Mouse (Mus musculus): ENCODE measurements at regions not wholly inside any gene's neighbourhood (a gene's known extent, or its start where the extent isn't known, plus 50 kb on each side); places are given as distances from the start of the nearest gene placed in this dataset.

DNA sequence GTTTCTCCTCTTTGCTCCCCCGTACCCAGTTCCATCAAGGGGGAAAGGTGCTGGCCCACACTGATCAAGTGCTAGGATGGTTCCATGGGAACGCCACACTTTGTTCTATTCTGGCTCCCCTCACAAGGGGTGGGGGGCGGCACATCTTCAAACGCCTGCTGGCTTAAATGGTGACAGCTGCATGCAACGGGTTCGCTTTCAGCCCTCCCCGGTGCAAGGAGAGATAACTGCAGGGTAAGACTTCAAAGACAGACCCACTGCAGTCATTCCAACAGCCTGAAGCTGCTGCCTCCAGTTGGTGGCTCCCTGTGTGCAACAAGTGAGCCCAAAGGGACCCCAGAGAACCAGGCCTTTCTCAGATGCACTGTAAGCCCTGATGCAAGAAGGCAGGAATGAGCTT is 173.9 kb upstream of the Lef1 start:
- no peak overlapping the region; the same call in 1 of the 2 replicates for H3K4me2 ChIP-seq (ENCODE audit: low read depth, low read length)
- no peaks in the 10 kb centered on the region for H3K27me3 ChIP-seq (ENCODE audit: control insufficient read depth, insufficient read depth, low read length)
- H3K4me3 ChIP-seq (ENCODE audit: low read depth, low read length): no peak overlapping the region
- H3K9me3 ChIP-seq (replicated peaks; ENCODE audit: control insufficient read depth, low read length): no peaks in the 10 kb centered on the region
- no peak for DNase-seq (ENCODE audit: low spot score)
- no peak for TF ChIP-seq CTCF (IDR thresholded peaks at IDR 0.05; ENCODE audit: low read depth)
- no peak for TF ChIP-seq EP300 (IDR thresholded peaks at IDR 0.05; ENCODE audit: low read depth)
- no peak overlapping the region for H3K9ac ChIP-seq (replicated peaks; ENCODE audit: low read depth, low read length)
- no peaks in the 10 kb centered on the region for H3K36me3 ChIP-seq (replicated peaks; ENCODE audit: control insufficient read depth, insufficient read depth, low read length)
- H3K27ac ChIP-seq (ENCODE audit: low read depth): peak overlapping the region; percentile 12; the same call in 1 of the 2 replicates
- ATAC-seq (ENCODE audit: insufficient read depth, low read depth): no peak
- 29% methylated on average over 7 of the region's 7 CpGs for WGBS
- H3K4me1 ChIP-seq (ENCODE audit: control insufficient read depth, insufficient read depth): 0 out of 2 replicates have a peak, but pooled peaks cover 3% of the 10 kb centered on the region

DNA sequence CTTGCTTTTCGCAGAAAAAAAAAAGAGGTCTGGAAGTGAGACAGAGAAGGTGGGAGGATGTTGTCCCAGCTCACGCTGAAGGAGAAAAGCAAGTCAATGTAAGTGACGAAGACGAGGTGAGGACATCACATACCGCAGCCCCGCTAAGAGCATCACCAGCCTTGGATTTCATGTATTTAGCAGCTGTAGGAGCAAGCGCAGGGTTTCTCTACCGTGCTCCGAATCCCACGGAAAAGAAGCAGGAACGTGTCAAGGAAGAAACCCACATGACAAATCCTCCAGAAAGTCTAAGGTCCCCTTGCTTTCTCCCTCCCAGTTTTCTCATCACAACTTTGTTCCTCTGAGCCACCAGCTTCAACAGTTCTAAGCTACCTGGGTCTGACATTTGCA is 174.3 kb upstream of the Lef1 start:
- Histone ChIP-seq H3K4me1 (ENCODE audit: control insufficient read depth, insufficient read depth) (0 out of 2 replicates have a peak, but pooled peaks cover 3% of the 10 kb centered on the region), H3K9me3 (replicated peaks; ENCODE audit: control insufficient read depth, low read length) (no peaks in the 10 kb centered on the region), H3K27me3 (ENCODE audit: control insufficient read depth, insufficient read depth, low read length) (no peaks in the 10 kb centered on the region), H3K36me3 (replicated peaks; ENCODE audit: control insufficient read depth, insufficient read depth, low read length) (no peaks in the 10 kb centered on the region), H3K4me3 (ENCODE audit: low read depth, low read length) (no peak overlapping the region), H3K9ac (replicated peaks; ENCODE audit: low read depth, low read length) (no peak overlapping the region; the same call in 1 of the 2 replicates), H3K27ac (ENCODE audit: low read depth) (peak overlapping the region; percentile 12; the same call in 1 of the 2 replicates), H3K4me2 (ENCODE audit: low read depth, low read length) (no peak overlapping the region; the same call in 1 of the 2 replicates)
- 40% methylated on average over 11 of the region's 11 CpGs for WGBS
- ATAC-seq (ENCODE audit: insufficient read depth, low read depth) (no peak), DNase-seq (ENCODE audit: low spot score) (no peak)
- no peak for TF ChIP-seq CTCF (IDR thresholded peaks at IDR 0.05; ENCODE audit: low read depth)
- no peak for TF ChIP-seq EP300 (IDR thresholded peaks at IDR 0.05; ENCODE audit: low read depth)

GRCm38 (mm10) chr3:130935302-130935925 is 174.9 kb upstream of the Lef1 start:
- Histone ChIP-seq H3K4me3 (ENCODE audit: low read depth, low read length) (no peak overlapping the region), H3K27me3 (ENCODE audit: control insufficient read depth, insufficient read depth, low read length) (no peaks in the 10 kb centered on the region), H3K4me2 (ENCODE audit: low read depth, low read length) (peak overlapping the region; percentile 5; the same call in 1 of the 2 replicates), H3K9me3 (replicated peaks; ENCODE audit: control insufficient read depth, low read length) (no peaks in the 10 kb centered on the region), H3K4me1 (ENCODE audit: control insufficient read depth, insufficient read depth) (0 out of 2 replicates have a peak, but pooled peaks cover 3% of the 10 kb centered on the region), H3K9ac (replicated peaks; ENCODE audit: low read depth, low read length) (no peak overlapping the region; the same call in 1 of the 2 replicates), H3K36me3 (replicated peaks; ENCODE audit: control insufficient read depth, insufficient read depth, low read length) (no peaks in the 10 kb centered on the region), H3K27ac (ENCODE audit: low read depth) (peak overlapping the region; percentile 52; the same call in 1 of the 2 replicates)
- 54% methylated on average over 8 of the region's 8 CpGs for WGBS
- ATAC-seq (ENCODE audit: insufficient read depth, low read depth) (peak; percentile 20; the same call in 1 of the 2 replicates), DNase-seq (ENCODE audit: low spot score) (no peak)
- no peak for TF ChIP-seq EP300 (IDR thresholded peaks at IDR 0.05; ENCODE audit: low read depth)
- no peak for TF ChIP-seq CTCF (IDR thresholded peaks at IDR 0.05; ENCODE audit: low read depth)

DNA sequence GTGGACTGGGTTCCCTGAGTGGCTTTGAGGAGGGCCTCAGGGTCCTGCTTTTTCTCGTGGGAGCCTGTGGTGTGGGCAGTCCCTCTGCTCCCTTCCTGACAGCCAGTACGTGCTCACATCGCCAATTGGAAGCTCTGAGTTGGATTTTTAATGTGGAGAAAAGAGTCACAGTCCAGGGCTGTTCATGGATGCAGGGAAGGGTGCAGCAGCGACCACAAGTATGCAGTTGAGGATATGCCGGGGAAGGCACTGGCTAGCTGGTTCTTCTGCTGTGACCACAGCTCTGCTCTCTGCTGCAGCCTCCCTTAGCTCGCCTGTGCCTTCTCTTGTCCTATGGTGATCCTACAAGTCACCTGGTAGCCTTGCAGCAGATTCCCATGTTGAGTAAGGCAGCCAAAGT is 177.5 kb upstream of the Lef1 start:
- TF ChIP-seq EP300 (IDR thresholded peaks at IDR 0.05; ENCODE audit: low read depth) (no peak), CTCF (IDR thresholded peaks at IDR 0.05; ENCODE audit: low read depth) (no peak)
- ATAC-seq (ENCODE audit: insufficient read depth, low read depth) (no peak), DNase-seq (ENCODE audit: low spot score) (no peak)
- Histone ChIP-seq H3K9ac (replicated peaks; ENCODE audit: low read depth, low read length) (no peak overlapping the region), H3K4me3 (ENCODE audit: low read depth, low read length) (no peak overlapping the region), H3K9me3 (replicated peaks; ENCODE audit: control insufficient read depth, low read length) (no peaks in the 10 kb centered on the region), H3K27ac (ENCODE audit: low read depth) (no peak overlapping the region), H3K36me3 (replicated peaks; ENCODE audit: control insufficient read depth, insufficient read depth, low read length) (no peaks in the 10 kb centered on the region), H3K4me2 (ENCODE audit: low read depth, low read length) (no peak overlapping the region), H3K4me1 (ENCODE audit: control insufficient read depth, insufficient read depth) (0 out of 2 replicates have a peak, but pooled peaks cover 3% of the 10 kb centered on the region), H3K27me3 (ENCODE audit: control insufficient read depth, insufficient read depth, low read length) (no peaks in the 10 kb centered on the region)
- 71% methylated on average over 6 of the region's 6 CpGs for WGBS

GRCm38 (mm10) chr3:130932226-130932625 is 178.0 kb upstream of the Lef1 start:
- DNase-seq (ENCODE audit: low spot score): no peak
- H3K36me3 ChIP-seq (replicated peaks; ENCODE audit: control insufficient read depth, insufficient read depth, low read length): no peaks in the 10 kb centered on the region
- no peak overlapping the region for H3K4me3 ChIP-seq (ENCODE audit: low read depth, low read length)
- ATAC-seq (ENCODE audit: insufficient read depth, low read depth): no peak
- TF ChIP-seq CTCF (IDR thresholded peaks at IDR 0.05; ENCODE audit: low read depth) (no peak), EP300 (IDR thresholded peaks at IDR 0.05; ENCODE audit: low read depth) (no peak)
- H3K27ac ChIP-seq (ENCODE audit: low read depth): no peak overlapping the region
- no peak overlapping the region for H3K4me2 ChIP-seq (ENCODE audit: low read depth, low read length)
- WGBS: 82% methylated on average over 5 of the region's 5 CpGs
- no peaks in the 10 kb centered on the region for H3K27me3 ChIP-seq (ENCODE audit: control insufficient read depth, insufficient read depth, low read length)
- H3K9ac ChIP-seq (replicated peaks; ENCODE audit: low read depth, low read length): no peak overlapping the region
- H3K4me1 ChIP-seq (ENCODE audit: control insufficient read depth, insufficient read depth): 0 out of 2 replicates have a peak, but pooled peaks cover 3% of the 10 kb centered on the region
- H3K9me3 ChIP-seq (replicated peaks; ENCODE audit: control insufficient read depth, low read length): no peaks in the 10 kb centered on the region
